Mouse (Mus musculus): ENCODE measurements around the gene Ncbp3. TPM values are rescaled to one million over a fixed set of nuclear protein-coding genes. Genes with fewer than 3 reads are reported as not detected.

Ncbp3 gene
- polyA plus RNA-seq (2016; fragmentation: Nextera tagmentation; extraction: Ambion mirVana) = 14.6 and 15.3 TPM in 2 replicates

- Histone ChIP-seq H3K27me3 (no peaks in the 10 kb centered on the region), H3K4me1 (peaks cover 13% of the 10 kb centered on the region), H3K4me2 (replicated peaks) (peak within 1 kb of the TSS; percentile 77), H3K27ac (replicated peaks) (peak within 1 kb of the TSS; percentile 87), H3K9me3 (no peaks in the 10 kb centered on the region), H3K9ac (replicated peaks) (peak within 1 kb of the TSS; percentile 89), H3K36me3 (peaks cover 15% of the 10 kb centered on the region), H3K4me3 (peak within 1 kb of the TSS; percentile 84)
- ATAC-seq (ENCODE audit: low FRiP score, low read depth) = peak; percentile 95
- WGBS = under 1% methylated on average over 39 of the region's 39 CpGs
These were observed at the start of gene Ncbp3 for GRCm38 (mm10) chr11:73047542-73047996. Gene Ncbp3, plus strand, starts transcription at chr11:73047783.

DNA sequence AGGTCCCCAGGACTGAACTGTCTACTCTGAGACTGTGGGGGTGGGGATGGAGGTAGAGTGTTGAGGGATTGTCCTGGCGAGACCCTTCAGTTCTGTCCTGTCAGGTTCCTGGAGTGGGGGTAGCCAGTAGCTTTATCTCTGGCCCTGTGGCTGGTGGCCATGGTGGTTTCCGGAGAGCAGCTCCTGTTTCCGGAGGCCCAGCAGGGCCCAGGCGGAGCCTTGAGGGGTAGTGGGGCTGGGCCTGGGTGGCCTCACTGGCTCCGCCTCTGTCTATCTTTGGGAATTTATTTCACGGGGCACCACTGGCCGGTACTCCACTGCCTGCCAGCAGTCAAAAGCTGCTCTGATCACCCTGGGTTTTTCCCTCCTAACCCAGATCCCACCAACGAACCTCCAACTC is 48.8 kb upstream of the Ncbp3 start, which contains the start of gene P2rx1:
TSS of gene P2rx1 (plus strand) at position 333 of the 400 bp plus-strand sequence.
- H3K4me3 ChIP-seq = no peak within 1 kb of the TSS
- H3K36me3 ChIP-seq = no peaks in the 10 kb centered on the region
- no peak within 1 kb of the TSS for H3K4me2 ChIP-seq (replicated peaks)
- no peak for ATAC-seq (ENCODE audit: low FRiP score, low read depth)
- peaks cover 8% of the 10 kb centered on the region; the same call in 1 of the 2 replicates for H3K27me3 ChIP-seq
- no peak within 1 kb of the TSS for H3K9ac ChIP-seq (replicated peaks)
- no peak within 1 kb of the TSS for H3K27ac ChIP-seq (replicated peaks)
- H3K4me1 ChIP-seq = no peaks in the 10 kb centered on the region
- 60% methylated on average over 8 of the region's 8 CpGs for WGBS
- H3K9me3 ChIP-seq = no peaks in the 10 kb centered on the region

- 16% methylated on average over 6 of the region's 6 CpGs for WGBS
- no peak for ATAC-seq (ENCODE audit: low FRiP score, low read depth)
These were observed 46.6 kb upstream of the Ncbp3 start for GRCm38 (mm10) chr11:73001029-73001428.

GRCm38 (mm10) chr11:73006377-73006776 is 41.2 kb upstream of the Ncbp3 start:
- peak; percentile 69; the same call in 1 of the 2 replicates for ATAC-seq (ENCODE audit: low FRiP score, low read depth)

More at GRCm38 (mm10) chr11:73001029-73001428, 46.6 kb upstream of the Ncbp3 start:
- Histone ChIP-seq H3K36me3 (no peaks in the 10 kb centered on the region), H3K4me3 (no peak overlapping the region), H3K27me3 (peaks cover 8% of the 10 kb centered on the region; the same call in 1 of the 2 replicates), H3K9ac (replicated peaks) (no peak overlapping the region), H3K27ac (replicated peaks) (no peak overlapping the region), H3K4me2 (replicated peaks) (no peak overlapping the region), H3K9me3 (no peaks in the 10 kb centered on the region), H3K4me1 (no peaks in the 10 kb centered on the region)

GRCm38 (mm10) chr11:73007113-73007512 is 40.5 kb upstream of the Ncbp3 start:
- ATAC-seq (ENCODE audit: low FRiP score, low read depth) = no peak
- Histone ChIP-seq H3K9ac (replicated peaks) (no peak overlapping the region), H3K27me3 (peaks cover 16% of the 10 kb centered on the region; the same call in 1 of the 2 replicates), H3K36me3 (no peaks in the 10 kb centered on the region), H3K27ac (replicated peaks) (no peak overlapping the region), H3K4me1 (no peaks in the 10 kb centered on the region), H3K4me3 (no peak overlapping the region), H3K9me3 (no peaks in the 10 kb centered on the region), H3K4me2 (replicated peaks) (no peak overlapping the region)
- 92% methylated on average over 3 of the region's 3 CpGs for WGBS

More at GRCm38 (mm10) chr11:73006377-73006776, 41.2 kb upstream of the Ncbp3 start:
- 0% methylated on average over 2 of the region's 2 CpGs for WGBS
- no peak overlapping the region for H3K27ac ChIP-seq (replicated peaks)
- H3K27me3 ChIP-seq = peaks cover 19% of the 10 kb centered on the region; the same call in 1 of the 2 replicates
- H3K9ac ChIP-seq (replicated peaks) = no peak overlapping the region
- no peak overlapping the region for H3K4me3 ChIP-seq
- H3K9me3 ChIP-seq = no peaks in the 10 kb centered on the region
- H3K4me2 ChIP-seq (replicated peaks) = no peak overlapping the region
- H3K36me3 ChIP-seq = no peaks in the 10 kb centered on the region
- no peaks in the 10 kb centered on the region for H3K4me1 ChIP-seq

DNA sequence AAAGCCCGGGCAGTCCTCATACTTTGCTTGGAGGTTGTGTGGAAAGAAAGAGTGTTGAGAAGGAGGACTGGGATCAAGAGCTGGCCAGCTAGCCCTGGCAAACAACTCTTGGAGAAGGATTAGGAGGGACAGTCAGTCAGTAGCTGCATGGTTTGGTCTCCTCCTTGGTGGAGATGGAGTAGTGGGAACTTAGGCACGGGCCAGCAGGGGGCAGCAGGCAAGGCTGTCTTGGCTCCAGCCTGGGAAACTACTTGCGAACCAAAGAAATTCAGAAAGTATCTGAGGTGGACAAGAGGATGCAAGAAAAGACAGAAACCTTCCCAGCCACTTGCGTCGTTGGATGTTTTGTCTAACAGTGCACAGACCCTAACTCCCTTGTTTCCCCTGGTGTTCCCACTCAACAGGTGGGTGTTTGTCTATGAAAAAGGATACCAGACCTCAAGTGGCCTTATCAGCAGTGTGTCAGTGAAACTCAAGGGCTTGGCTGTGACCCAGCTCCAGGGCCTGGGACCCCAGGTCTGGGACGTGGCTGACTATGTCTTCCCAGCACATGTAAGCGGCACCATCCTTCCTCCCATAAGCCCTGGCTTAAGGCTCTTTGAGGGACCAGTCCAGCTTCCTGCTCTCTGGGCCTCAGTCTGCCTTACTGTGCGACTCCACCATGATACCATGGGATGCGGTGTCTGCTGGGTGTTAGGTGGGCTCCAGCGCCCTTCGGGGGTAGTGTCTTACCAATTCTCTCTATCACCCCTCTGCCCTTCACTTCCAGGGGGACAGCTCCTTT is 39.7 kb upstream of the Ncbp3 start:
- no peak for ATAC-seq (ENCODE audit: low FRiP score, low read depth)
- H3K4me3 ChIP-seq = no peak overlapping the region
- H3K9ac ChIP-seq (replicated peaks) = no peak overlapping the region
- H3K9me3 ChIP-seq = no peaks in the 10 kb centered on the region
- 61% methylated on average over 11 of the region's 11 CpGs for WGBS
- H3K27ac ChIP-seq (replicated peaks) = no peak overlapping the region
- no peaks in the 10 kb centered on the region for H3K36me3 ChIP-seq
- no peaks in the 10 kb centered on the region for H3K4me1 ChIP-seq
- peaks cover 16% of the 10 kb centered on the region; the same call in 1 of the 2 replicates for H3K27me3 ChIP-seq
- no peak overlapping the region for H3K4me2 ChIP-seq (replicated peaks)

DNA sequence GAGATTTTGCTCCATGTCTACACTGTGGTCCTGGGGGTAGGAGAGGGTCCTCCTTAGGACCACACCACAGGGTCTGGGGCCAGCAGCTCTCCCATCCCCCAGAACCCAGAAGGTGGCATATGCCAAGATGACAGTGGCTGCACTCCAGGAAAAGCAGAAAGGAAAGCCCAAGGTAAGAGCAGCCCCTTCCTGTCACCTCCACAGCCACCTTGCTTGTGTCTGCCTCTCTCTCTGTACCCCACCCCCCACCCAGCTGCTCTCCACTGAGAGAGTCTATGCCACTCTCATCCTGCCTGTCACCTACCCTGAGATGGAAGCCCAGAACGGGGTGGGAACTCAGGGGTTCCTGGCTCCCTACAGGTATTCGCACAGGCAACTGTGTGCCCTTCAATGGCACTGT is 38.8 kb upstream of the Ncbp3 start:
- 72% methylated on average over 2 of the region's 2 CpGs for WGBS
- Histone ChIP-seq H3K9ac (replicated peaks) (no peak overlapping the region), H3K9me3 (no peaks in the 10 kb centered on the region), H3K4me2 (replicated peaks) (no peak overlapping the region), H3K4me1 (no peaks in the 10 kb centered on the region), H3K36me3 (no peaks in the 10 kb centered on the region), H3K27ac (replicated peaks) (no peak overlapping the region), H3K27me3 (peaks cover 16% of the 10 kb centered on the region; the same call in 1 of the 2 replicates), H3K4me3 (no peak overlapping the region)
- no peak for ATAC-seq (ENCODE audit: low FRiP score, low read depth)

DNA sequence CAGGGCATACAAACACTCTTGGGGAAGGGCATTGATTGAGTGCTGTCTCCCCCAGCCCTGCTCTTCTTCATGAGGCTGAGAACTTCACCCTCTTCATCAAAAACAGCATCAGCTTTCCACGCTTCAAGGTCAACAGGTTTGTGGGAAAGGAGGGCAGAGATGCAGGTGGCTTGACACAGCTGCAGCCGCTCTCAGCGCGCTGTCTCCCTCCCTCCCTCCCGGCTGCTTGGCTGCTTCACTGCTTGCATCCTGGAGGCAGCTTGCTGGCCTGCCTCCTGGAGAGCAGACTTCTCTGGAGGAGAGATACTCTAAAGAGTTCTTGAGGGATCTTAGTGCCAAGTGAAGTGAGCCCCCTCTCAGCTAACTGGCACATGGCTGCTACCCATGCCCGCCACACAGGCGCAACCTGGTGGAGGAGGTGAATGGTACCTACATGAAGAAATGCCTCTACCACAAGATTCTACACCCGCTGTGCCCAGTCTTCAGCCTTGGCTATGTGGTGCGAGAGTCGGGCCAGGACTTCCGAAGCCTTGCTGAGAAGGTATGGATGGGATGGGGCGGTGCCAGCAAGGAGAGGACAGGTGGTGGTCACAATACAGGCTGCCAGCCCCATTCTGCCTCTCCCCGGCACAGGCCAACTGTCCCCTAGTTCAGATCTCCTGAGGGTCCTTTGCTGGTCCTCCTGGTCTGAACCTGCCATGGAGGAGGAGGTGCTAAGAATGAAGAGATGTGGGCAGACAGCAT is 37.9 kb upstream of the Ncbp3 start:
- Histone ChIP-seq H3K36me3 (no peaks in the 10 kb centered on the region), H3K4me2 (replicated peaks) (no peak overlapping the region)
- ATAC-seq (ENCODE audit: low FRiP score, low read depth) = no peak

GRCm38 (mm10) chr11:73013981-73014380 is 33.6 kb upstream of the Ncbp3 start:
- Histone ChIP-seq H3K27me3 (peaks cover 27% of the 10 kb centered on the region), H3K9ac (replicated peaks) (no peak overlapping the region), H3K4me2 (replicated peaks) (no peak overlapping the region), H3K4me3 (no peak overlapping the region), H3K4me1 (no peaks in the 10 kb centered on the region), H3K27ac (replicated peaks) (no peak overlapping the region), H3K9me3 (no peaks in the 10 kb centered on the region), H3K36me3 (no peaks in the 10 kb centered on the region)
- ATAC-seq (ENCODE audit: low FRiP score, low read depth) = no peak
- WGBS = 81% methylated on average over 5 of the region's 5 CpGs

More for the DNA sequence above, 37.9 kb upstream of the Ncbp3 start:
- Histone ChIP-seq H3K27me3 (peaks cover 16% of the 10 kb centered on the region; the same call in 1 of the 2 replicates), H3K9me3 (no peaks in the 10 kb centered on the region), H3K9ac (replicated peaks) (no peak overlapping the region), H3K4me1 (no peaks in the 10 kb centered on the region), H3K27ac (replicated peaks) (no peak overlapping the region), H3K4me3 (no peak overlapping the region)
- WGBS = 52% methylated on average over 13 of the region's 13 CpGs

DNA sequence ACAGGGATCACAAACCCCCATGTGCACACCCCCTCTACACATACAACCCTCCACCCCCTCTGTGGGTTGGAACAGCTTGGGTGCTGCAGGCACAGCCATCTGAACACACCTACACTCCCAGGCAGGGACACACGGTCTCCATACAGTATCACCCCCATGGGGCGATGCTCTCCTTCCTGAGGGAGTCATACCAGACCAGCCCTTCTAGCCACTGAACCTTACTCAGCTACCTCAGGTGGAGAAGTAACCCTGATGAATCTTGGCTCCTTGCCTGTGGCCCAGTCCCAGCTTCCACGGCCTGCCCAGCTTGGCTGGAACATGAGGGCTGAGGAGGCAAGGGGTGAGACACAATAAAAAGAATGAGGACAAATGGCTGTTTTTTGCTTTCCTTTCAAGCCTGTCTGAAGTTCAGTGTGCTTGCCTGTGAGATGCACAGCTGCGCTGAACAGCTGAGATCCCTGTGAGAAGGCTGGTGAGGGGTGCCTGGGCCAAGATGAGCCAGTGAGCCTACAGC is 32.7 kb upstream of the Ncbp3 start:
- Histone ChIP-seq H3K27me3 (peaks cover 27% of the 10 kb centered on the region), H3K9ac (replicated peaks) (no peak overlapping the region), H3K36me3 (no peaks in the 10 kb centered on the region), H3K4me3 (no peak overlapping the region), H3K9me3 (no peaks in the 10 kb centered on the region), H3K4me2 (replicated peaks) (no peak overlapping the region), H3K4me1 (0 out of 2 replicates have a peak, but pooled peaks cover 2% of the 10 kb centered on the region), H3K27ac (replicated peaks) (no peak overlapping the region)
- no peak for ATAC-seq (ENCODE audit: low FRiP score, low read depth)
- 82% methylated on average over 4 of the region's 4 CpGs for WGBS

GRCm38 (mm10) chr11:73015391-73016102 is 32.0 kb upstream of the Ncbp3 start:
- 83% methylated on average over 5 of the region's 5 CpGs for WGBS
- Histone ChIP-seq H3K9me3 (no peaks in the 10 kb centered on the region), H3K27ac (replicated peaks) (no peak overlapping the region), H3K9ac (replicated peaks) (no peak overlapping the region), H3K4me3 (no peak overlapping the region), H3K36me3 (no peaks in the 10 kb centered on the region), H3K4me2 (replicated peaks) (no peak overlapping the region), H3K27me3 (peaks cover 33% of the 10 kb centered on the region), H3K4me1 (0 out of 2 replicates have a peak, but pooled peaks cover 3% of the 10 kb centered on the region)
- no peak for ATAC-seq (ENCODE audit: low FRiP score, low read depth)
